Mouse (Mus musculus): Measurements from ENCODE around the gene Btnl2.

- TF ChIP-seq CHD2 (IDR thresholded peaks at IDR 0.05; ENCODE audit: low read depth, low read length) (no peak), HCFC1 (IDR thresholded peaks at IDR 0.05; ENCODE audit: borderline replicate concordance, insufficient read depth, low read length) (no peak), MAFK (IDR thresholded peaks at IDR 0.05; ENCODE audit: insufficient read depth, low read depth, low read length) (no peak), ZNF384 (IDR thresholded peaks at IDR 0.05; ENCODE audit: low read depth, low read length) (no peak)
Measured at GRCm38 (mm10) chr17:34345486-34345885, 9.1 kb upstream of the Btnl2 start.
